Mouse (Mus musculus) limb, embryonic 13.5 days (tissue): ENCODE measurements around the gene Yju2. TPM values are rescaled to one million over a fixed set of nuclear protein-coding genes. Genes with fewer than 3 reads are reported as not detected.

ENCODE experiments used
- ATAC-seq: fragments of 200-750 bp; cut with Nextera tagmentation; 2 replicates; pipeline ENCODE4 v1.8.0; 2017; ENCODE audit warnings: low read depth, moderate number of reproducible peaks, moderate TSS enrichment; ENCODE audit not compliant: low FRiP score
- H3K27ac ChIP-seq: fragments of 300-500 bp; sonication (generic); 2 replicates; pipeline ENCODE4 v1.5.1; 2015; ENCODE audit warnings: inconsistent platforms, mild to moderate bottlenecking, moderate library complexity
- H3K27me3 ChIP-seq: fragments of 300-500 bp; sonication (generic); 2 replicates; pipeline ENCODE4 v1.6.1; 2015; ENCODE audit warnings: mild to moderate bottlenecking, inconsistent platforms
- H3K36me3 ChIP-seq: fragments of 300-500 bp; sonication (generic); 2 replicates; pipeline ENCODE4 v1.6.1; 2015; ENCODE audit warnings: inconsistent platforms, mild to moderate bottlenecking, moderate library complexity
- H3K4me1 ChIP-seq: fragments of 300-500 bp; sonication (generic); 2 replicates; pipeline ENCODE4 v1.6.1; 2015; ENCODE audit warnings: inconsistent platforms
- H3K4me2 ChIP-seq: fragments of 300-500 bp; sonication (generic); replicated peaks from 2 replicates; pipeline ENCODE4 v1.6.1; 2015; ENCODE audit warnings: inconsistent platforms, mild to moderate bottlenecking, moderate library complexity
- H3K4me3 ChIP-seq: fragments of 300-500 bp; sonication (generic); 2 replicates; pipeline ENCODE4 v1.5.1; 2015; ENCODE audit warnings: moderate library complexity, mild to moderate bottlenecking, inconsistent platforms
- H3K9ac ChIP-seq: fragments of 300-500 bp; sonication (generic); 2 replicates; pipeline ENCODE4 v1.6.1; 2015; ENCODE audit warnings: mild to moderate bottlenecking, inconsistent platforms
- H3K9me3 ChIP-seq: fragments of 300-500 bp; sonication (generic); 2 replicates; pipeline ENCODE4 v1.6.1; 2016; ENCODE audit warnings: inconsistent platforms
- WGBS: fragments of 180-500 bp; shearing (Covaris S2); methylation state at CpG from one replicate; pipeline ENCODE4 v1.1.7; 2015; 5-methylcytosine and 5-hydroxymethylcytosine counted together
- polyA plus RNA-seq: library from polyadenylated mRNA; unstranded; fragments of >200 nt; fragmentation: Nextera tagmentation; extraction: Ambion mirVana; gene quantifications from 2 replicates; pipeline ENCODE4 v1.2.1, GENCODE M21; 2015

Yju2 gene
- polyA plus RNA-seq, 1 experiment from 2014 or later, result 25.5 TPM

DNA sequence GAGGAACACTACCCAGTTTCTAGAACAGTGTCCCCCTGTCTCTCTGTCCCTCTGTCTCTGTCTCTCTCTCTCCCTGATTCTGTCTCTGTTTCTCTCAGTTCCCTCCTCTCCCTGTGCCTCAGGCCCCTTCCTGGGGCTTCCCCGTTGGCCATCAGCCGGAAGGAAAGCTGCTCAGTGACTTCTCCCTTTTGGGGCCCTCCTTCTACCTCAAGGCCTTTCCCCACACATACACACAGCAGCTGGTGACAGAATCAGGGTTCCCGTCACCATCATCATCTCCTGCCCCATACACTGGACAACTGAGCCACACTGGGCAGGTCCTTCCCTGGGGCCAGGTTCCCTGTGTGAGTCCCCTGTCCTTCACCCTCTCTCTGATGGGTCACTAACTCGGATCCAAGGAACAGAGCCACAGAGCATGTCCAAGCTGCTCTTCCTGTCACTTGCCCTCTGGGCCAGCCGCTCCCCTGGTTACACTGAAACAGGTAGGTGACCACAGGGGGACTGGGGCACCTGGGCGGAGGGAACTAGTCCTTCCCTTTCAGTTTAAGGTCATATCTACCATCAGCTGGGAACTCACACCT lies 6.4 kb upstream of the Yju2 start, which contains the start of gene Ebi3:
TSS of gene Ebi3 (plus strand) at position 194 of the 581 bp plus-strand sequence.
- Histone ChIP-seq H3K36me3 (no peaks in the 10 kb centered on the region), H3K9ac (no peak within 1 kb of the TSS), H3K4me1 (peaks cover 14% of the 10 kb centered on the region), H3K27ac (no peak within 1 kb of the TSS), H3K9me3 (no peaks in the 10 kb centered on the region), H3K27me3 (peaks cover 43% of the 10 kb centered on the region), H3K4me3 (no peak within 1 kb of the TSS), H3K4me2 (no peak within 1 kb of the TSS)
- no peak for ATAC-seq
- WGBS, result 75% methylated on average over 6 of the region's 6 CpGs

DNA sequence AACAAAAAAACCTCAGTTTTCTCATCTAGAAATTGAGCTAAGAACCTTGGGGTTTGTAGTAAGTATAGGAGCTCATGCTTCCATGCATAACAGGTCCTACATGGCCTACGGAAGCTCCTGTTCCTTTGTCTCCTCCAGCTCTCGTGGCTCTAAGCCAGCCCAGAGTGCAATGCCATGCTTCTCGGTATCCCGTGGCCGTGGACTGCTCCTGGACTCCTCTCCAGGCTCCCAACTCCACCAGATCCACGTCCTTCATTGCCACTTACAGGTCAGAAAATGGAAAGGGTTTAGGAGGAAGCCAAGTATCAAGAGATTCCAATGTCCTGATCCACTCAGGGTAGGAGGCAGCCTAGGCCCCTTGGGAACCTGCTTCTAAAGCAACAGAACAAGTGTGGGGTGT lies 5.1 kb upstream of the Yju2 start:
- Histone ChIP-seq H3K4me1 (peaks cover 23% of the 10 kb centered on the region), H3K36me3 (no peaks in the 10 kb centered on the region), H3K9me3 (no peaks in the 10 kb centered on the region), H3K9ac (no peak overlapping the region), H3K27me3 (peaks cover 43% of the 10 kb centered on the region), H3K27ac (no peak overlapping the region), H3K4me2 (no peak overlapping the region), H3K4me3 (no peak overlapping the region)
- 69% methylated on average over 6 of the region's 6 CpGs for WGBS
- no peak for ATAC-seq

DNA sequence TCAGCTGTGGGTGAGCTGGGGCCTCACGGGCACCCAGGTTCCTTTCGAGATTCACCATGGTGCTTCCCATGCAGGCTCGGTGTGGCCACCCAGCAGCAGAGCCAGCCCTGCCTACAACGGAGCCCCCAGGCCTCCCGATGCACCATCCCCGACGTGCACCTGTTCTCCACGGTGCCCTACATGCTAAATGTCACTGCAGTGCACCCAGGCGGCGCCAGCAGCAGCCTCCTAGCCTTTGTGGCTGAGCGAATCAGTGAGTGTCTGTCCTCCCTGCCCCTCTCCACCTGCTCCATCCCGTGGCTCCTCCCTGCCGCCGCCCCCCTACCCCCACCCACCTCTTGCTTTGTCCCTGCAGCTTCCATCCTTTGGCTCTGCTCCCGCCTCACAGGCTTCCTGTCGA lies 4.7 kb upstream of the Yju2 start:
- peaks cover 23% of the 10 kb centered on the region for H3K4me1 ChIP-seq
- peaks cover 43% of the 10 kb centered on the region for H3K27me3 ChIP-seq
- H3K4me2 ChIP-seq, result no peak overlapping the region
- ATAC-seq, result no peak
- H3K9me3 ChIP-seq, result no peaks in the 10 kb centered on the region
- no peaks in the 10 kb centered on the region for H3K36me3 ChIP-seq
- no peak overlapping the region for H3K9ac ChIP-seq
- H3K27ac ChIP-seq, result no peak overlapping the region
- H3K4me3 ChIP-seq, result no peak overlapping the region
- 37% methylated on average over 16 of the region's 16 CpGs for whole genome bisulfite sequencing

DNA sequence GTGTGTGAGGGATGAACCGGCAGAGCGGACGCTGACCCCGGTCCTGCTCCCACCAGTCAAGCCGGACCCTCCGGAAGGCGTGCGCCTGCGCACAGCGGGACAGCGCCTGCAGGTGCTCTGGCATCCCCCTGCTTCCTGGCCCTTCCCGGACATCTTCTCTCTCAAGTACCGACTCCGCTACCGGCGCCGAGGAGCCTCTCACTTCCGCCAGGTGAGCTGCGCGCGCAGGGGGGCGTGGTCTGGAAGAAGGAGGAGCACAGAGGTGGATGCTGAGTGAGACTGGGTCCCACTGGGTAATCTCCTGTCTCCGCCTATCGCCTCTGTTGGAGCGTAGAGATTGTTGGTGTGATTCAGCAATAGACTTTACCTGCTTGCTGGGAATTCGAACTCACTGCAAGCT lies 2.8 kb upstream of the Yju2 start:
- Histone ChIP-seq H3K4me1 (peaks cover 29% of the 10 kb centered on the region), H3K9me3 (no peaks in the 10 kb centered on the region), H3K4me2 (peak overlapping the region; percentile 80), H3K9ac (peak overlapping the region; percentile 62), H3K4me3 (peak overlapping the region; percentile 51), H3K27ac (no peak overlapping the region), H3K27me3 (peaks cover 34% of the 10 kb centered on the region), H3K36me3 (peaks cover 6% of the 10 kb centered on the region)
- WGBS, result 1% methylated on average over 26 of the region's 26 CpGs
- ATAC-seq, result no peak

DNA sequence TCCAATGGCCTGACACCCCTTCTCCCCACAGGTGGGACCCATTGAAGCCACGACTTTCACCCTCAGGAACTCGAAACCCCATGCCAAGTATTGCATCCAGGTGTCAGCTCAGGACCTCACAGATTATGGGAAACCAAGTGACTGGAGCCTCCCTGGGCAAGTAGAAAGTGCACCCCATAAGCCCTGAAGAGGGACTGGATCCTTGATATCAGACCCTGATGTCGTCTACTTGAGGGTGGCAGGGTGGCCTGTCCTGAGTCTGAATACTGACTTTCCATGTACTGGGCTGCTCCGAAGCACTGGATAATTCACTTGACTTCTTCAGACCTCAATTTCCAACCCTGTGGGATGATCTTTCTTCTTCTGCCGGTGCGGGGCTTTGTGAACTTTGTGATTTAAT lies 2.3 kb upstream of the Yju2 start:
- peaks cover 10% of the 10 kb centered on the region for H3K36me3 ChIP-seq
- H3K27me3 ChIP-seq, result peaks cover 32% of the 10 kb centered on the region
- H3K4me1 ChIP-seq, result peaks cover 29% of the 10 kb centered on the region
- ATAC-seq, result no peak
- H3K4me2 ChIP-seq, result peak overlapping the region; percentile 80
- peak overlapping the region; percentile 62; the same call in 1 of the 2 replicates for H3K9ac ChIP-seq
- 34% methylated on average over 6 of the region's 6 CpGs for WGBS
- no peaks in the 10 kb centered on the region for H3K9me3 ChIP-seq
- H3K4me3 ChIP-seq, result peak overlapping the region; percentile 51
- no peak overlapping the region for H3K27ac ChIP-seq

DNA sequence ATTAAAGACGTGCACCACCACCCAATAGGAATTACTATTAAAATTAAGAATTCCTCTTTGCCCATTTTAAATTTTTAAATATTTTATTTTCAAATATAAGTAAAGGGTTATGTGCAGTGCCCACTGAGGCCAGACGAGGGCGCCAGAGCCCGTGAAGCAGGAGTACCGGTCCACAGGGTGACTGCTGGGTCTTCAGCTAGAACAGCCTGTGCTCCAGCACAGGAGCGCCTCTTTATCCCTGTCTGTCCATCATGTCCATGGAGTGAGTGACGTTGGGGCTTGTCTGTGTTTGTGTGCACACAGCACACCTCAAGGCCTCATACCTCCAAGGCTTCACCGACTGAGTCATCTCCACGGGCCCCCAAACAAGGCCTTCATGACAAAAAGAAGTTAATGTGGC lies 1.7 kb upstream of the Yju2 start:
- Histone ChIP-seq H3K4me3 (no peak overlapping the region), H3K9ac (peak overlapping the region; percentile 4; the same call in 1 of the 2 replicates), H3K27me3 (peaks cover 30% of the 10 kb centered on the region), H3K4me1 (peaks cover 29% of the 10 kb centered on the region), H3K36me3 (peaks cover 16% of the 10 kb centered on the region), H3K27ac (no peak overlapping the region), H3K4me2 (peak overlapping the region; percentile 80; the same call in 1 of the 2 replicates), H3K9me3 (no peaks in the 10 kb centered on the region)
- 13% methylated on average over 9 of the region's 9 CpGs for WGBS
- ATAC-seq, result no peak

DNA sequence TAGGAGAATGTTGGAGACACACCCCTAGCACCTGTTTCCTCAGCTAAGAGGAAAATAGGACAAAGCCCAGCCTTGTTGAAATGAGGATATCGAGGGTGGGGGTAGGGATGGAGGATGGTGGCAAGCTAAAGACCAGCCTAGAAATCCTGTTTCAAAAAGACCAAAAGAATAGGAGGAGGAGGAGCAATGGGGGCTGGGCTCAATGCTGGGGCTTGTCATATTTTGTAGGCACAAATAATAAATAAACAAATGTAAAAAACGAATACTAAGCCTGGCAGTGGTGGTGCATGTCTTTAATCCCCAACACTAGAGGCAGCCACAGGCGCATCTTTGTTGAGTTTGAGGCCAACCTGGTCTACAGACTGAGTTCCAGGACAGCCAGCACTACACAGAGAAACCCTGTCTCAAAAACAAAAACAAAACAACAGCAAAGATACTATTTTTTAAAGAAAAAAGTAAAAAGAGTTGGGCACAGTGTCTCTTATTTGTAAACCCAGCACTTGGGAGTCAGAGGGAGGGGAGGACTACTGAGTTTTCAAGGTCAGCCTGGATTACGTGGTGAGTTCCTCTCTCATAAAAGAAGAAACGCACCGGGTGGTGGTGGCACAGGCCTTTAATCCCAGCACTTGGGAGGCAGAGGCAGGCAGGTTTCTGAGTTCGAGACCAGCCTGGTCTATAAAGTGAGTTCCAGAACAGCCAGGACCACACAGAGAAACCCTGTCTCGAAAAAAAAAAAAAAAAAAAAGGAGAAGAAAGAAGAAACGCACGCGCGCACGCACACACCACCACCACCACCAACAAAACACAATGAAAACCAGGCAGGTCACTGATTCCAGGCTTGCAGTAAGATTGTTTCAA lies 944 bp upstream of the Yju2 start:
- 80% methylated on average over 13 of the region's 13 CpGs for WGBS
- no peak for ATAC-seq
- Histone ChIP-seq H3K36me3 (peaks cover 20% of the 10 kb centered on the region), H3K27me3 (peaks cover 23% of the 10 kb centered on the region), H3K9ac (peak overlapping the region; percentile 70), H3K4me1 (peaks cover 29% of the 10 kb centered on the region), H3K27ac (peak overlapping the region; percentile 65; the same call in 1 of the 2 replicates), H3K9me3 (no peaks in the 10 kb centered on the region), H3K4me2 (peak overlapping the region; percentile 78), H3K4me3 (peak overlapping the region; percentile 51)

DNA sequence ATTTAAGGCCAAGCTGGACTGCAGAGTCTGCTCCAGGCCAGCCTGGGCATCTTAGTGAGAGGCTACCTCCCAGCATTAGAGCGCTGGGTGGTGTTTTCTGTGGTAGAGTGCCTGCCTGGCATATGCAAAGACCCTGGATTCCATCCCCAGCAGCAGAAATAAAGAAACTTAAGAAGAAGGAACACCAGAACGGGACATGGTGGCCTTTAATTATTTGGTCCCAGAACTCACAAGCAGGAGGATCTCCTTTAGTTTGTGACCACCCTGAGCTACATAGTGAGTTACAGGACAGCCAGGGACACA lies 364 bp upstream of the Yju2 start:
- 33% methylated on average over 2 of the region's 2 CpGs for WGBS
- peak overlapping the region; percentile 65; the same call in 1 of the 2 replicates for H3K27ac ChIP-seq
- no peaks in the 10 kb centered on the region for H3K9me3 ChIP-seq
- H3K9ac ChIP-seq, result peak overlapping the region; percentile 70
- H3K36me3 ChIP-seq, result peaks cover 26% of the 10 kb centered on the region
- no peak for ATAC-seq
- H3K4me2 ChIP-seq, result peak overlapping the region; percentile 78
- H3K4me3 ChIP-seq, result peak overlapping the region; percentile 51
- H3K4me1 ChIP-seq, result peaks cover 29% of the 10 kb centered on the region
- H3K27me3 ChIP-seq, result peaks cover 22% of the 10 kb centered on the region

DNA sequence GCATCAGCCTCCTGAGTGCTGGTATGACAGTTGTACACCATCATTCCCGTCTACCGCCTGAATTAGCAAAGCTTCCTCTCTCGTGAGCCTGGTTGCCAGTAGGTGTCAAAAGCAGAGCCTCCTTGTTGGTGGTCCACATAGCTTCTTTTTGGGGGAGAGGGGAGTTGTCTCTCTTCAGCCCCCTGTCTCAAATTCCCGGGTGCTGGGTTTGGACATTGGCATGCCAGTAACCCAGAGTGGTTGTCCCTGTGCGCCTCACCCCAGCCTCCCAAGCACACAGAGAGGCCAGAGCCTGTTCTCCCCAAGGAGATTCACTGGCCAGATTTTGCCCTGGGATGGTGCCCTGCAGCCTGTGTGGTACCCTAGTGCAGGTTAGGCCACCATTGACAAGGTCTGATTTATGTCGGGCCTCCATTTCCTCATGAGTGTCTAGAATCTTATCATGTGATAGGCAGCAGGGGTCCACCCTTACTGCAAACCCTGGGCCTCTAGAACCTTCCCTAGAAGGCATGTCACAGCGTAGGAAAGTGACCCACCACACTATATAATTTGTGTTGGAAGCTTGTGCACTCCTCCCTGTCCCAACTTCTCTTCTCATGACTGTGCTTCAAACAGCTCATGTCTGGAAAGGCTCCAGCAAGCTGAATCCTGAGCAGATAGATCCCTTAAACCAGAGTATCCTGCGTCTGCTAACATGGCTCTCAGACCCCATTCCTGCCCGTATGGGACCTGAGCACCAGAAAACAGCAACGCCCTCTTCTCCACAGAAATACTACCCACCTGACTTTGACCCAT lies 1.2 kb downstream of the Yju2 start:
- Histone ChIP-seq H3K9ac (peak overlapping the region; percentile 58), H3K27ac (peak overlapping the region; percentile 90; the same call in 1 of the 2 replicates)
- no peak for ATAC-seq

DNA sequence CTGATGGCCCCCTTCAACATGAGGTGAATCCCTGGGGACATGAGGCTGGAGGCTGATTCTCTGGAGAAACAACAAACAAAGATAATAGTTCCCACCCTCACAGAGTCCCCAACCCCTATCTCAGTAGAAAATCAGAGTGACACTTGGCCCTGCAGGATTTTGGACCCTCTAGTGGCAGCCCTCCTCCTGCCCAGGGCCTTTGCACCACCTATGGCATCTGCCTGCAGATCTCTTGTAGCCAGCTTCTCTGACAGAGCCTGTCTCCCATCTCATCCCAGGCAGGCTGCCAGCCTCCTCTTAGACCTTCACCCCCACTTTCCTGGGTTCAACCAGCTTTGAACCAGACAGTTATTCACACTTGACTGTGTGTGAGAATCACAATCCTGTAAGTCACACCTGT lies 1.9 kb downstream of the Yju2 start:
- no peak overlapping the region for H3K4me3 ChIP-seq
- H3K4me2 ChIP-seq, result no peak overlapping the region
- H3K27ac ChIP-seq, result no peak overlapping the region
- H3K9ac ChIP-seq, result 0 out of 2 replicates have a peak overlapping the region, but pooled peaks have one; percentile 58
- H3K27me3 ChIP-seq, result no peaks in the 10 kb centered on the region
- H3K36me3 ChIP-seq, result peaks cover 46% of the 10 kb centered on the region
- ATAC-seq, result no peak
- no peaks in the 10 kb centered on the region for H3K9me3 ChIP-seq
- H3K4me1 ChIP-seq, result peaks cover 29% of the 10 kb centered on the region

More for the DNA sequence above, 1.2 kb downstream of the Yju2 start:
- Histone ChIP-seq H3K4me2 (peak overlapping the region; percentile 78), H3K4me3 (peak overlapping the region; percentile 51), H3K27me3 (peaks cover 6% of the 10 kb centered on the region), H3K9me3 (no peaks in the 10 kb centered on the region), H3K4me1 (peaks cover 29% of the 10 kb centered on the region), H3K36me3 (peaks cover 41% of the 10 kb centered on the region)
- WGBS, result 76% methylated on average over 10 of the region's 10 CpGs

DNA sequence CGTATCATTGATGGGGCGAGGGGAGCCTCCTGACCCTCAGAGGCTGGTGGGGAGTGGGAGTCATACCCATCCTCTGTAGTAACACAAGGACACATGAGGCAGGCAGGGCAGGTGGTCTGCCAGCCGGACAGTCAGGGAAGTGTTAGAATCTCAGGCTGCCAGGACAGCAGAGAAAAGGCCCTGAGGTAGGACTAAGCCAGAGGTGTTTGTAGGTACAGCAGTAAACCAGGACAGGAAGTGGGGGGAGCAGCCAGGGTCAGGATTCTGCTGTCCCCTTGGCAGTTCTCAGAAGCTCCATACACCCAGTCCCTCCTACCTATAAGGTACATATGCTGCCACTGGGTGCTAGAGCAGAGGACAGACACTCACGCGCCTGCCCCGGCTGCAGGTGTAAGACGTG lies 2.7 kb downstream of the Yju2 start:
- 93% methylated on average over 7 of the region's 7 CpGs for WGBS
- Histone ChIP-seq H3K9ac (no peak overlapping the region), H3K27me3 (no peaks in the 10 kb centered on the region), H3K4me1 (peaks cover 23% of the 10 kb centered on the region), H3K4me2 (no peak overlapping the region), H3K27ac (no peak overlapping the region), H3K9me3 (no peaks in the 10 kb centered on the region), H3K36me3 (peaks cover 54% of the 10 kb centered on the region), H3K4me3 (no peak overlapping the region)
- ATAC-seq, result no peak

DNA sequence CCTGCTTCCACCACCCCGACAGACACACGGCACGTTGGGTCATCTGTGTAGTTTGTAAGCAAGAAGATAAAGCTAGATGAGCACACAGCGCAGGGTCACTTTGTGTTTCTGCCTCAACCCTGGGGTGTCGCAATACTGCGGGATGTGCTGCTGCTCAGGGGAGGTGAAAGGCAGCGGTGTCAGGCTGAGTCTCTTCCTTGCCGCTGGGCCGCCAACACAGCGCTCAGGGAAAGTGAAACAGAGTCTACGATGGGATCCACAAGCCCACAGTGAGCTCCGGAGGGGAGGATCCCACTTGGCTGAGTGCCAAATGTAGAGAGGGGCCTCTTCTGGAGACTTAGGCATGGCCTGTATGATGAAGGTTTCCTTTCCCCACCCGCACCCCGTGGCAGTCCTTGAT lies 4.3 kb downstream of the Yju2 start:
- Histone ChIP-seq H3K27ac (no peak overlapping the region), H3K4me3 (no peak overlapping the region), H3K9ac (no peak overlapping the region), H3K27me3 (no peaks in the 10 kb centered on the region), H3K9me3 (no peaks in the 10 kb centered on the region), H3K36me3 (peaks cover 69% of the 10 kb centered on the region), H3K4me2 (no peak overlapping the region), H3K4me1 (peaks cover 11% of the 10 kb centered on the region)
- WGBS, result 78% methylated on average over 14 of the region's 14 CpGs
- no peak for ATAC-seq
